Mouse (Mus musculus) CH12.LX (cell line): ENCODE data around the gene Mettl26. TPM values are rescaled to one million over a fixed set of nuclear protein-coding genes. Genes with fewer than 3 reads are reported as not detected.

Source experiments
- DNase-seq: peaks from one replicate; pipeline ENCODE4 v3.0.0-alpha.2; 2013; ENCODE audit errors: extremely low read depth
- H3K27ac ChIP-seq: 2 replicates; pipeline ENCODE4 v1.5.1; 2012; ENCODE audit warnings: low read depth, mild to moderate bottlenecking, control low read depth, moderate library complexity; ENCODE audit not compliant: insufficient read depth
- H3K27me3 ChIP-seq: replicated peaks from 2 replicates; pipeline ENCODE3; 2012; ENCODE audit warnings: inconsistent platforms
- H3K36me3 ChIP-seq, 2 experiments: replicated peaks in 1 of 2; 2 replicates each; pipeline versions ENCODE3 to v1.6.1; 2012; ENCODE audit warnings: inconsistent platforms in 1 of 2, low read length in 1 of 2, mild to moderate bottlenecking in 1 of 2, mixed read lengths in 1 of 2, moderate library complexity in 1 of 2; ENCODE audit not compliant: control insufficient read depth in 1 of 2, insufficient read depth in 1 of 2
- H3K4me1 ChIP-seq, 2 experiments: 2 replicates each; pipeline ENCODE4 v1.6.1; 2012; ENCODE audit warnings: inconsistent platforms in 1 of 2, moderate library complexity in 1 of 2; ENCODE audit not compliant: insufficient read depth in 2 of 2, control insufficient read depth in 1 of 2
- H3K4me2 ChIP-seq: 2 replicates; pipeline ENCODE4 v1.6.1; 2012; ENCODE audit warnings: low read depth, mild to moderate bottlenecking, control low read depth; ENCODE audit not compliant: poor library complexity, insufficient read depth, severe bottlenecking
- H3K4me3 ChIP-seq, 3 experiments: fragments of 150-350 bp in 1 of 3; sonication (generic) in 1 of 3; replicated peaks in 1 of 3; 2 replicates each; pipeline versions ENCODE3 to v1.5.1; 2011 to 2012; ENCODE audit warnings: low read depth in 2 of 3, low read length in 2 of 3, mild to moderate bottlenecking in 2 of 3, moderate library complexity in 2 of 3, control low read depth in 1 of 3, improper control_type of control experiment in 1 of 3, inconsistent platforms in 1 of 3, mixed read lengths in 1 of 3; ENCODE audit not compliant: poor library complexity in 1 of 3
- H3K79me2 ChIP-seq: replicated peaks from 2 replicates; pipeline ENCODE4 v1.6.1; 2012; ENCODE audit warnings: mild to moderate bottlenecking, moderate library complexity; ENCODE audit not compliant: control insufficient read depth, poor library complexity, insufficient read depth, severe bottlenecking; ENCODE audit errors: extremely low read depth
- H3K9ac ChIP-seq: 2 replicates; pipeline ENCODE4 v1.6.1; 2012; ENCODE audit warnings: low read depth, mild to moderate bottlenecking, control low read depth, moderate library complexity; ENCODE audit not compliant: insufficient read depth
- H3K9me3 ChIP-seq: replicated peaks from 2 replicates; pipeline ENCODE3; 2012; ENCODE audit warnings: low read length, inconsistent platforms, mixed read lengths
- BHLHE40 ChIP-seq: IDR thresholded peaks from 2 replicates; pipeline ENCODE4 v1.6.1; 2011; ENCODE audit warnings: mild to moderate bottlenecking, low read depth, low read length, improper control_type of control experiment
- CHD1 ChIP-seq: IDR thresholded peaks from 2 replicates; pipeline ENCODE4 v1.6.1; 2012; ENCODE audit warnings: low read depth, low read length, improper control_type of control experiment, inconsistent platforms
- CHD2 ChIP-seq: IDR thresholded peaks from 2 replicates; pipeline ENCODE4 v1.6.1; 2011; ENCODE audit warnings: low read length, improper control_type of control experiment
- E2F4 ChIP-seq: IDR thresholded peaks from 2 replicates; pipeline ENCODE4 v1.6.1; 2011; ENCODE audit warnings: low read depth, low read length, improper control_type of control experiment; ENCODE audit not compliant: insufficient replicate concordance
- ELF1 ChIP-seq: IDR thresholded peaks from 2 replicates; pipeline ENCODE4 v1.6.1; 2014; ENCODE audit warnings: low read depth, mild to moderate bottlenecking, inconsistent platforms, low read length, improper control_type of control experiment
- EP300 ChIP-seq: IDR thresholded peaks from 2 replicates; pipeline ENCODE4 v1.6.1; 2011; ENCODE audit warnings: low read length, improper control_type of control experiment
- ETS1 ChIP-seq: conservative IDR thresholded peaks from 2 replicates; pipeline ENCODE4 v1.6.1; 2012; ENCODE audit warnings: low read depth, mild to moderate bottlenecking, inconsistent platforms, low read length, improper control_type of control experiment, moderate library complexity
- IRF4 ChIP-seq: IDR thresholded peaks from 2 replicates; pipeline ENCODE4 v1.6.1; 2014; ENCODE audit warnings: low read depth, mild to moderate bottlenecking, inconsistent platforms, low read length, improper control_type of control experiment
- JUND ChIP-seq: conservative IDR thresholded peaks from 2 replicates; pipeline ENCODE4 v1.6.1; 2011; ENCODE audit warnings: low read depth, low read length, improper control_type of control experiment
- KAT2A ChIP-seq: IDR thresholded peaks from 2 replicates; pipeline ENCODE4 v1.6.1; 2012; ENCODE audit warnings: low read length, improper control_type of control experiment, inconsistent platforms; ENCODE audit not compliant: insufficient replicate concordance
- MAFK ChIP-seq: IDR thresholded peaks from 2 replicates; pipeline ENCODE4 v1.6.1; 2011; ENCODE audit warnings: low read length, improper control_type of control experiment; ENCODE audit not compliant: insufficient replicate concordance
- MEF2A ChIP-seq: IDR thresholded peaks from 2 replicates; pipeline ENCODE4 v1.6.1; 2014; ENCODE audit warnings: low read depth, mild to moderate bottlenecking, inconsistent platforms, low read length, improper control_type of control experiment, borderline replicate concordance
- MYC ChIP-seq: IDR thresholded peaks from 2 replicates; pipeline ENCODE4 v1.6.1; 2011; ENCODE audit warnings: low read depth, mild to moderate bottlenecking, improper control_type of control experiment, low read length
- NRF1 ChIP-seq: IDR thresholded peaks from 2 replicates; pipeline ENCODE4 v1.6.1; 2014; ENCODE audit warnings: low read depth, mild to moderate bottlenecking, inconsistent platforms, low read length, improper control_type of control experiment, moderate library complexity
- PAX5 ChIP-seq: IDR thresholded peaks from 2 replicates; pipeline ENCODE4 v1.6.1; 2012; ENCODE audit warnings: low read length, inconsistent platforms, mixed read lengths
- POLR2A ChIP-seq: IDR thresholded peaks from 2 replicates; pipeline ENCODE4 v1.6.1; 2011; ENCODE audit warnings: low read depth, mild to moderate bottlenecking, improper control_type of control experiment, low read length
- POLR2AphosphoS2 ChIP-seq: IDR thresholded peaks from 2 replicates; pipeline ENCODE4 v1.6.1; 2011; ENCODE audit warnings: low read depth, low read length, improper control_type of control experiment
- RAD21 ChIP-seq: IDR thresholded peaks from 2 replicates; pipeline ENCODE4 v1.6.1; 2011; ENCODE audit warnings: low read depth, mild to moderate bottlenecking, low read length, improper control_type of control experiment, moderate library complexity
- SMC3 ChIP-seq: IDR thresholded peaks from 2 replicates; pipeline ENCODE4 v1.6.1; 2011; ENCODE audit warnings: low read depth, low read length, improper control_type of control experiment
- TCF12 ChIP-seq: IDR thresholded peaks from 2 replicates; pipeline ENCODE4 v1.6.1; 2014; ENCODE audit warnings: low read depth, mild to moderate bottlenecking, inconsistent platforms, low read length, improper control_type of control experiment
- UBTF ChIP-seq: IDR thresholded peaks from 2 replicates; pipeline ENCODE4 v1.6.1; 2012; ENCODE audit warnings: low read depth, mild to moderate bottlenecking, inconsistent platforms, low read length, improper control_type of control experiment, moderate library complexity
- ZNF384 ChIP-seq: IDR thresholded peaks from 2 replicates; pipeline ENCODE4 v1.6.1; 2012; ENCODE audit warnings: low read depth, low read length, improper control_type of control experiment, inconsistent platforms
- dilution Hi-C: fragments of 300-500 bp; cut with MboI; formaldehyde crosslinking; loops from 2 replicates; pipeline ENCODE4 v1.14.3; 2020; ENCODE audit warnings: low sequenced_read_pairs; ENCODE audit not compliant: extremely low pct_unique_long_range_greater_than_20kb, extremely low pct_ligation_motif_present
- in situ Hi-C: fragments of 300-500 bp; cut with MboI; formaldehyde crosslinking; loops from 3 replicates; pipeline ENCODE4 v1.14.3; 2019; ENCODE audit warnings: low sequenced_read_pairs, low pct_ligation_motif_present, low pct_unique_long_range_greater_than_20kb, mixed read lengths
- polyA plus RNA-seq: library from polyadenylated mRNA; unstranded; fragments of >175 nt; gene quantifications from 2 replicates; pipeline ENCODE4 v1.2.1, GENCODE M21; 2012; ENCODE audit warnings: low read depth; ENCODE audit not compliant: insufficient read length
- total RNA-seq, 2 experiments: library from RNA; depleted of rRNA; stranded (reverse); fragments of 300-350 nt in 1 of 2; fragments of >200 nt in 1 of 2; gene quantifications; 2 replicates each; pipeline ENCODE4 v1.2.3; 2012 to 2014

Mettl26 gene
- total and polyA plus RNA-seq, 3 experiments, result 29.8 to 52.5 (median 33.0) TPM

GRCm38 (mm10) chr17:25877025-25877424, 2.2 kb downstream of the Mettl26 start:
- no peak overlapping the region; the same call in 1 of the 2 replicates for H3K4me2 ChIP-seq
- TF ChIP-seq IRF4 (no peak), UBTF (no peak), CHD2 (no peak), POLR2A (no peak), TCF12 (no peak), MEF2A (no peak), EP300 (no peak), E2F4 (no peak), PAX5 (no peak), SMC3 (no peak), ZNF384 (no peak)
- no peak overlapping the region for H3K4me3 ChIP-seq
- no peak overlapping the region for H3K9ac ChIP-seq
- DNase-seq, result no peak
- dilution Hi-C loops (no loop called here), in situ Hi-C loops (no loop called here)
- H3K4me1 ChIP-seq, result peaks cover 6 to 18% of the 10 kb centered on the region in 2 experiments
- peaks cover 31 to 54% of the 10 kb centered on the region in 2 experiments for H3K36me3 ChIP-seq
- no peak overlapping the region for H3K27ac ChIP-seq
- no peaks in the 10 kb centered on the region for H3K79me2 ChIP-seq
- no peaks in the 10 kb centered on the region for H3K9me3 ChIP-seq
- peaks cover 12% of the 10 kb centered on the region for H3K27me3 ChIP-seq

GRCm38 (mm10) chr17:25877741-25878610, 3.1 kb downstream of the Mettl26 start:
- Histone ChIP-seq H3K4me3 (no peak overlapping the region), H3K79me2 (no peaks in the 10 kb centered on the region), H3K9me3 (no peaks in the 10 kb centered on the region), H3K27me3 (peaks cover 3% of the 10 kb centered on the region), H3K9ac (no peak overlapping the region), H3K36me3 (peaks cover 40 to 64% of the 10 kb centered on the region in 2 experiments), H3K27ac (no peak overlapping the region), H3K4me2 (no peak overlapping the region), H3K4me1 (peaks cover 6 to 18% of the 10 kb centered on the region in 2 experiments)
- TF ChIP-seq ZNF384, result no peak
- no peak for TF ChIP-seq KAT2A
- no peak for TF ChIP-seq CHD1
- TF ChIP-seq EP300, result no peak
- TF ChIP-seq SMC3, result no peak
- no peak for TF ChIP-seq ETS1
- TF ChIP-seq ELF1, result no peak
- no peak for TF ChIP-seq JUND
- no peak for TF ChIP-seq CHD2
- TF ChIP-seq NRF1, result no peak
- no peak for TF ChIP-seq POLR2A
- TF ChIP-seq MAFK, result no peak
- no peak for TF ChIP-seq POLR2AphosphoS2
- TF ChIP-seq MYC, result no peak
- no peak for TF ChIP-seq RAD21
- no peak for TF ChIP-seq BHLHE40
- DNase-seq, result no peak
- in situ Hi-C loops, result no loop called here
- dilution Hi-C loops, result no loop called here
